Mouse (Mus musculus) testis, adult 10 weeks (tissue): Measurements from ENCODE around the gene Scgb2b12. TPM values are rescaled to one million over a fixed set of nuclear protein-coding genes. Genes with fewer than 3 reads are reported as not detected.

Experiments
- polyA plus RNA-seq: library from polyadenylated mRNA; stranded (reverse); fragments of 350-450 nt; fragmentation: Illumina TruSeq; extraction: RNeasy Lipid Tissue Mini Kit (QIAGEN cat#74804); gene quantifications from one replicate; pipeline ENCODE4 v1.2.3, GENCODE M21; 2014; ENCODE audit warnings: low read depth, low replicate concordance

The Scgb2b12 gene
- polyA plus RNA-seq, result not detected

DNA sequence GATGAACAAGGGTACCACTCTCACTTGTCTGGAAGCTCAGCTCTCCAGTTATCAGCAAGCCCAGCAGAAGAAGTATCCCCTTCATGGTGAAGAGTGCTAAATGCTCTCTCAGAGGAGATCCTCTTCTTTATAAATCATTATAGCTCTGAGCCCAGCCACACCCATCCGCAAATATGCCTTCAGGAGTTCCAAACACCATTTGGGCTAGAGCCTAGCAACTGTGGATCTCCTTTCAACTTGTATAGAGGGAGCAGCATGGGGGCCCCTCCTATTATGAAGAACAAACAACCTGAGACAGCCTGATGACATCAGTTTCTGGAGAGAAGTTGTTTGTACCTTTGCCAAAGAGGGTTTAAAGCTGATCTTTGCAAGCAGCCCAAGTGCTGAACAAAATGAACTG, at the start of gene Scgb2b12:
Gene Scgb2b12, minus strand, starts transcription at position 101 of the 400 bp plus-strand sequence.

DNA sequence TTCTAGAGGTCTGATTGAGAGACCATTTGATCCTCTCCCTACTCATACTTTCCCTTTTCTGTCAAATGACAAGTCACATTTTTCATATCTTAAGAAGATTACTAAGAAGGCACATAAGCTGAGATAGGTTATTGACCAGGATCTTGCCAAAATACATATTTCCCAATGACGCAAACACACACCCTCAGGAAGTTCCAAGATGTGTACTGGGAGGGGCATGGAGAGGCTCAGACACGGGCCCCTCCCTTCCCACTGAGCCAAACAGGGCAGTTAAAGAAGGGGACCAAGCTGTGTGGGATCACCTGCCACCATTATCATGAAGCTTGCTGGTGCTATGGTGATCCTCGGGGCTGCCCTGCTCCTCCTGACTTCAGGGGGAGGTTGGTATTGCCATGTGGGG, 6.8 kb upstream of the Scgb2b12 start, which contains the start of gene Scgb1b12:
Gene Scgb1b12, plus strand, starts transcription at position 301 of the 400 bp plus-strand sequence.

Other genes starting within 250 kb of the Scgb2b12 start
- gene Scgb1b10, start 226.4 kb downstream of the Scgb2b12 start, polyA plus RNA-seq, result not detected
- not detected for gene Scgb2b11, start 116.1 kb downstream of the Scgb2b12 start, polyA plus RNA-seq
- gene Scgb1b11, start 104.4 kb downstream of the Scgb2b12 start, polyA plus RNA-seq, result not detected
- not detected for gene Scgb1b12, start 6.9 kb upstream of the Scgb2b12 start, polyA plus RNA-seq
- gene Scgb1b29, start 114.3 kb upstream of the Scgb2b12 start, polyA plus RNA-seq, result not detected